Mouse (Mus musculus): ENCODE results near the gene Catsper3. TPM values are rescaled to one million over a fixed set of nuclear protein-coding genes. Genes with fewer than 3 reads are reported as not detected.
A peak's percentile ranks its signal among the peaks of the same experiment; 100 is the strongest.

The Catsper3 gene
- polyA plus RNA-seq, 1 experiment from 2014 or later, result not detected

DNA sequence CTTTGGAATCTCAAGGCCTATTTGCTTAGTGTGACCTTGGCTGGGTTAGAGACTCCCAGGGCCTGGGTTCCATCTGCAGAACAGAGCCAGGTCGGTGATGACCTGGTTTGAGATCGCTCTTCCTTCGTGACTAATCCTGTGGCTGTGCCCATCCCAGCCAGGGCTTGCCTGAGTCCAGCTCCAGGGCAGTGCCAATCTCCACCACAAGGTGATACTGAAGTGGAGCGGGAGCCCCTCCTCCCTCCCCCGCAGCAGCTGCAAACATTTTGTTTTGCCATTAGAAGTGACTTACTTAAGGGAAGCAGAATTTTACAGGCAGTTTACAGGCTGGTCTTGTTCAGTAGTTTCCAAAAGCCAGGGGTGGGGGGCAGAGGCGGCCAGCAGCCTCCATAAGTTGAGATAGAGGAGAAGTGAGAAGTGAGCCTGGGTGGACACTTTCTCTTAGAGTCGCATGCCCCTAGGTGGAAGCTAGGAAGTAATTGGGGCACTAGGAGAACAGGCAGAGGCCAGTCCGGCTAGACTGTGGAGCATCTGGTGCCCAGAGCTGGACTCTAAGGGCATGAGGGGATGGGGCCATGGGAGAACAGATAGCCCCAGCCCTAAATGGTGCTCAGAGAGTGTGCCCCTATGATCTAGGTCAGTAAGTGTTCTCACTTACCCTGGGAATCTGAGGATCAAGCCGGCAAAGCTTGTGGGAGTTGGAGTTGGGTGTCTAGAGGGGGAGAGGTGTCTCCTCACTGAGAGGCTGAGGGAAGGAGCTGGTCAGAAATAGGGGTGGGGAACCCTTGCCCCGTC lies 40.0 kb downstream of the Catsper3 start:
- Histone ChIP-seq H3K36me3 (ENCODE audit: control insufficient read depth, insufficient read depth) (no peaks in the 10 kb centered on the region), H3K27me3 (replicated peaks; ENCODE audit: control insufficient read depth, insufficient read depth, low read length) (peaks cover 58% of the 10 kb centered on the region), H3K27ac (ENCODE audit: low read length) (no peak overlapping the region), H3K4me3 (replicated peaks; ENCODE audit: low read length) (no peak overlapping the region), H3K4me2 (ENCODE audit: low read length) (no peak overlapping the region), H3K4me1 (replicated peaks; ENCODE audit: control insufficient read depth, insufficient read depth, low read length) (peaks cover 6% of the 10 kb centered on the region; the same call in 1 of the 2 replicates), H3K9me3 (ENCODE audit: control insufficient read depth, low read length) (no peaks in the 10 kb centered on the region), H3K9ac (replicated peaks; ENCODE audit: low read depth, low read length) (no peak overlapping the region)
- 6% methylated on average over 10 of the region's 10 CpGs for WGBS
- ATAC-seq, result no peak

- H3K4me3 ChIP-seq (replicated peaks; ENCODE audit: low read length), result no peak overlapping the region
- peaks cover 6% of the 10 kb centered on the region for H3K4me1 ChIP-seq (replicated peaks; ENCODE audit: control insufficient read depth, insufficient read depth, low read length)
- H3K9ac ChIP-seq (replicated peaks; ENCODE audit: low read depth, low read length), result no peak overlapping the region
- H3K4me2 ChIP-seq (ENCODE audit: low read length), result no peak overlapping the region
- WGBS, result under 1% methylated on average over 32 of the region's 32 CpGs
- no peak for ATAC-seq
- H3K9me3 ChIP-seq (ENCODE audit: control insufficient read depth, low read length), result no peaks in the 10 kb centered on the region
- no peaks in the 10 kb centered on the region for H3K36me3 ChIP-seq (ENCODE audit: control insufficient read depth, insufficient read depth)
- peaks cover 62% of the 10 kb centered on the region for H3K27me3 ChIP-seq (replicated peaks; ENCODE audit: control insufficient read depth, insufficient read depth, low read length)
- H3K27ac ChIP-seq (ENCODE audit: low read length), result no peak overlapping the region
These were observed 40.9 kb downstream of the Catsper3 start for GRCm38 (mm10) chr13:55825245-55825681.

DNA sequence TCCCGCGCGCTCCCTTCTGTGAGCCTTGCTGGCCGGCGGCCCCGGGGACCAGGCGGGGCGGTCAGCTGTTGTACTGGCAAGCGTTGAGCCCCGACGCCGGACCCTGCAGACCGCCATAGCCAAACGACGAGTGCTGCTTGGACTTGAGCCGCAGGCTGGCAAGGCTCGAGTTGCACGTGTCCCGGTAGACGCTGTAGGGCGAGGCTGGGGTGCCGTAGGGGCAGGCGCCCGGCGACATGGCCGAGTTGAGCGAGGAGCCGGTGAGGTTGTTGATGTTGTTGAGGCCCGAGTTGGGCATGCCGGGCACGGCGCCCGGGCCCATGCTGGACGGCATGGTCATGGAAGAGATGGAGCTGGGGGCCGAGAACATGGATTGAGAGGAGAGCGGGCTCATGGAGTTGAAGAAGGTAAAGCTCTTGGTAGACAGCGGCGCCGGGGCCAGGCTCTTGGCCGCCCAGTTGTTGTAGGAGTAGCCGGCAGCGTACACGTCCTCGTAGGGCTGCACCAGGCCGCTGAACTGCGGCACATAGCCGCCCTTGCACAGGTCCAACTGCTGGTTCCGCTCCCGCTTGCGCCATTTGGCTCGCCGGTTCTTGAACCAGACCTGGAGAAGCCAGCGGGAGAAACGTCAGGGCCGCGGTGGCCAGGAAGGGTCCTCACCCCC lies 41.8 kb downstream of the Catsper3 start:
- no peaks in the 10 kb centered on the region for H3K36me3 ChIP-seq (ENCODE audit: control insufficient read depth, insufficient read depth)
- no peaks in the 10 kb centered on the region for H3K9me3 ChIP-seq (ENCODE audit: control insufficient read depth, low read length)
- H3K9ac ChIP-seq (replicated peaks; ENCODE audit: low read depth, low read length), result no peak overlapping the region
- no peak overlapping the region for H3K4me2 ChIP-seq (ENCODE audit: low read length)
- H3K27me3 ChIP-seq (replicated peaks; ENCODE audit: control insufficient read depth, insufficient read depth, low read length), result peaks cover 67% of the 10 kb centered on the region
- under 1% methylated on average over 56 of the region's 56 CpGs for WGBS
- ATAC-seq, result 0 out of 2 replicates have a peak, but pooled peaks have one; percentile 42
- H3K27ac ChIP-seq (ENCODE audit: low read length), result no peak overlapping the region
- H3K4me3 ChIP-seq (replicated peaks; ENCODE audit: low read length), result no peak overlapping the region
- peaks cover 15% of the 10 kb centered on the region for H3K4me1 ChIP-seq (replicated peaks; ENCODE audit: control insufficient read depth, insufficient read depth, low read length)

GRCm38 (mm10) chr13:55826796-55827678 lies 42.7 kb downstream of the Catsper3 start:
- Histone ChIP-seq H3K9me3 (ENCODE audit: control insufficient read depth, low read length) (no peaks in the 10 kb centered on the region), H3K4me2 (ENCODE audit: low read length) (no peak overlapping the region), H3K4me3 (replicated peaks; ENCODE audit: low read length) (no peak overlapping the region), H3K27ac (ENCODE audit: low read length) (no peak overlapping the region), H3K9ac (replicated peaks; ENCODE audit: low read depth, low read length) (no peak overlapping the region), H3K36me3 (ENCODE audit: control insufficient read depth, insufficient read depth) (no peaks in the 10 kb centered on the region), H3K27me3 (replicated peaks; ENCODE audit: control insufficient read depth, insufficient read depth, low read length) (peaks cover 67% of the 10 kb centered on the region), H3K4me1 (replicated peaks; ENCODE audit: control insufficient read depth, insufficient read depth, low read length) (peaks cover 18% of the 10 kb centered on the region)
- WGBS, result 3% methylated on average over 13 of the region's 13 CpGs
- ATAC-seq, result no peak

- WGBS, result under 1% methylated on average over 6 of the region's 6 CpGs
- Histone ChIP-seq H3K4me3 (replicated peaks; ENCODE audit: low read length) (no peak overlapping the region), H3K9ac (replicated peaks; ENCODE audit: low read depth, low read length) (no peak overlapping the region), H3K4me2 (ENCODE audit: low read length) (no peak overlapping the region), H3K9me3 (ENCODE audit: control insufficient read depth, low read length) (no peaks in the 10 kb centered on the region), H3K4me1 (replicated peaks; ENCODE audit: control insufficient read depth, insufficient read depth, low read length) (peaks cover 18% of the 10 kb centered on the region), H3K36me3 (ENCODE audit: control insufficient read depth, insufficient read depth) (no peaks in the 10 kb centered on the region), H3K27ac (ENCODE audit: low read length) (no peak overlapping the region), H3K27me3 (replicated peaks; ENCODE audit: control insufficient read depth, insufficient read depth, low read length) (peaks cover 67% of the 10 kb centered on the region)
- no peak for ATAC-seq
These were observed 43.3 kb downstream of the Catsper3 start for GRCm38 (mm10) chr13:55827679-55828140.

- under 1% methylated on average over 50 of the region's 50 CpGs for WGBS
- Histone ChIP-seq H3K36me3 (ENCODE audit: control insufficient read depth, insufficient read depth) (no peaks in the 10 kb centered on the region), H3K27me3 (replicated peaks; ENCODE audit: control insufficient read depth, insufficient read depth, low read length) (peaks cover 67% of the 10 kb centered on the region), H3K9me3 (ENCODE audit: control insufficient read depth, low read length) (no peaks in the 10 kb centered on the region), H3K4me1 (replicated peaks; ENCODE audit: control insufficient read depth, insufficient read depth, low read length) (peaks cover 18% of the 10 kb centered on the region), H3K4me2 (ENCODE audit: low read length) (no peak overlapping the region), H3K9ac (replicated peaks; ENCODE audit: low read depth, low read length) (no peak overlapping the region), H3K27ac (ENCODE audit: low read length) (no peak overlapping the region), H3K4me3 (replicated peaks; ENCODE audit: low read length) (no peak overlapping the region)
- ATAC-seq, result no peak
These were observed 44.0 kb downstream of the Catsper3 start for GRCm38 (mm10) chr13:55828141-55829017.

- H3K27ac ChIP-seq (ENCODE audit: low read length), result no peak overlapping the region
- H3K36me3 ChIP-seq (ENCODE audit: control insufficient read depth, insufficient read depth), result no peaks in the 10 kb centered on the region
- H3K4me3 ChIP-seq (replicated peaks; ENCODE audit: low read length), result no peak overlapping the region
- H3K27me3 ChIP-seq (replicated peaks; ENCODE audit: control insufficient read depth, insufficient read depth, low read length), result peaks cover 67% of the 10 kb centered on the region
- no peak overlapping the region for H3K9ac ChIP-seq (replicated peaks; ENCODE audit: low read depth, low read length)
- 3% methylated on average over 12 of the region's 12 CpGs for WGBS
- ATAC-seq, result no peak
- no peaks in the 10 kb centered on the region for H3K9me3 ChIP-seq (ENCODE audit: control insufficient read depth, low read length)
- H3K4me2 ChIP-seq (ENCODE audit: low read length), result no peak overlapping the region
- H3K4me1 ChIP-seq (replicated peaks; ENCODE audit: control insufficient read depth, insufficient read depth, low read length), result peaks cover 18% of the 10 kb centered on the region
These were observed 44.8 kb downstream of the Catsper3 start for GRCm38 (mm10) chr13:55829018-55829655.

All from forebrain, embryonic 16.5 days (tissue).